Mouse (Mus musculus) limb, embryonic 15.5 days (tissue): ENCODE results near the gene Fancg. TPM values are rescaled to one million over a fixed set of nuclear protein-coding genes. Genes with fewer than 3 reads are reported as not detected.

ENCODE experiments used
- ATAC-seq: fragments of 200-750 bp; cut with Nextera tagmentation; 2 replicates; pipeline ENCODE4 v1.8.0; 2017; ENCODE audit warnings: low read depth, moderate TSS enrichment; ENCODE audit not compliant: insufficient number of reproducible peaks, low FRiP score, low TSS enrichment
- H3K27ac ChIP-seq: fragments of 300-500 bp; sonication (generic); 2 replicates; pipeline ENCODE4 v1.5.1; 2015; ENCODE audit warnings: moderate library complexity, mild to moderate bottlenecking, inconsistent platforms
- H3K27me3 ChIP-seq: fragments of 300-500 bp; sonication (generic); 2 replicates; pipeline ENCODE4 v1.6.1; 2015; ENCODE audit warnings: inconsistent platforms
- H3K36me3 ChIP-seq: fragments of 300-500 bp; sonication (generic); 2 replicates; pipeline ENCODE4 v1.6.1; 2015; ENCODE audit warnings: inconsistent platforms
- H3K4me1 ChIP-seq: fragments of 300-500 bp; sonication (generic); 2 replicates; pipeline ENCODE4 v1.6.1; 2015; ENCODE audit warnings: inconsistent platforms
- H3K4me2 ChIP-seq: fragments of 300-500 bp; sonication (generic); 2 replicates; pipeline ENCODE4 v1.6.1; 2015; ENCODE audit warnings: mild to moderate bottlenecking, inconsistent platforms
- H3K4me3 ChIP-seq: fragments of 300-500 bp; sonication (generic); 2 replicates; pipeline ENCODE4 v1.5.1; 2015; ENCODE audit warnings: mild to moderate bottlenecking, inconsistent platforms
- H3K9ac ChIP-seq: fragments of 300-500 bp; sonication (generic); 2 replicates; pipeline ENCODE4 v1.6.1; 2015; ENCODE audit warnings: inconsistent platforms
- H3K9me3 ChIP-seq: fragments of 300-500 bp; sonication (generic); 2 replicates; pipeline ENCODE4 v1.6.1; 2016; ENCODE audit warnings: inconsistent platforms
- WGBS: fragments of 180-500 bp; shearing (Covaris S2); methylation state at CpG from one replicate; pipeline ENCODE4 v1.1.7; 2015; 5-methylcytosine and 5-hydroxymethylcytosine counted together
- polyA plus RNA-seq: library from polyadenylated mRNA; unstranded; fragments of >200 nt; fragmentation: Nextera tagmentation; extraction: Ambion mirVana; gene quantifications from 2 replicates; pipeline ENCODE4 v1.2.1, GENCODE M21; 2015

The Fancg gene
- polyA plus RNA-seq, 1 experiment from 2014 or later = 26.1 TPM

DNA sequence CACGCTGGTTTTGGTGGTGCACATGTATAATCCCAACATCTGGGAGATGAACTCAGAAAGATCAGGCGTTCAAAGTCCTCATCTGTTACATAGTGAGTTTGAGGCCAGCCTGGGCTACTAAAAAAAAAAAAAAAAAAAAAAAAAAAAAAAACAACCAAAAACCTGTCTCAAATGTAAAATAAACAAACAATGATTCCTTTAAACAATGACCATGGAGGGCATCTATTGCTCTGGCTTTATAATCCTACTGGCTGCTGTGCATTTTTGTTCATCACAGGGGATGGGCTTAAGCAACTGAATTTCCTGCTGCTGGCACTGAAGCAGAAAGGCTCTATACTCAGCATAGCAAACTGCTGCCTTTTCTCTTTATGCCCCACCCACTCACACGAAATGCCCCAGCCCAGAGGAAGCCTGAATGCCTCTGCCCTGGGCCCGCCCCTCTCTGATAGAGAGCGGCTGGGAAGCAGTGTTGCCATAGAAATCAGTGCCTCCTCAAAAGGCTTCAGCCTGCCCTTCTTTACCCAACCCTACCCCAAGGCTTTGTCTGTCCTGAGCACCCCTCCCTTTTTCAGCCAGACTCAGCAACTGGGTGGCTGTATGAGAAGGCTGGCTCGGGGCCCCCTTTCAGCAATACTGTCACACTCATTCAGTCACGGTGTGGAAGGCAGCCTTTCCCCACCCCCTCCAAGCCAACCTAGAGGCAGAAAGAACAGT lies 33.5 kb upstream of the Fancg start:
- no peaks in the 10 kb centered on the region for H3K27me3 ChIP-seq
- H3K4me2 ChIP-seq = peak overlapping the region; percentile 30; the same call in 1 of the 2 replicates
- H3K9ac ChIP-seq = no peak overlapping the region
- H3K27ac ChIP-seq = peak overlapping the region; percentile 64
- 0 out of 2 replicates have a peak overlapping the region, but pooled peaks have one; percentile 3 for H3K4me3 ChIP-seq
- ATAC-seq = no peak
- H3K4me1 ChIP-seq = peaks cover 33% of the 10 kb centered on the region
- H3K36me3 ChIP-seq = no peaks in the 10 kb centered on the region
- 26% methylated on average over 7 of the region's 7 CpGs for WGBS
- H3K9me3 ChIP-seq = no peaks in the 10 kb centered on the region

DNA sequence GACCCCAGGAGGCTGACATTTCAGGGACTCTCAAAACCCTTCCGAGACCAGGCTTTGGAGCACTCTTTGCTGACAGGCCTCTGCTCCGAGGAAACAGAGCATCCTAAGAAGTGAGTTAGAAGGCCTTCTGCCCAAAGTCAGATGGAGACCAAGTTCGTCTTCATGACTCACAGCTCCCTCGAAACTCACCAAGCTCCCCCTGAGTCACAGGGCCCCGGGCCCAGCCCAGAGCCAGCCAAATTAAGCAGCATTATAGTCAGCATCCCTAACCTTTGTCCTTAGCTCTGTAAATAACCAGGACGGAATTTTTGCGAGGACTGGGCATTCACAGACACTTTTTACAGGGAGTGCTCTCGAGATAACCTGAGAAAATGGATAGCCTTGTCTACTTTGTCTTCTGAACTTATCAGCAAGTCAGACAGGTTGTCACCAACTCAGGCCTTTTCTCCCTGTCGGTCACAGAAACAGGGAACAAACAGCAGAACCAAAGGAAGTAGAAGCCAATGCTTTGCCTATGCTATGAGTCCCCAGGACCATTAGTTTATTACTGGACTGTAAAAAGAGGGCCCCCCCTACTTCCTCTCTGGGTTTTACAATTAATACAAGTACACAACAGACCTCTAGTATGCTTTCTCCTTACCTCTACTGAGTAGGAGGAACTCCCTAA lies 30.7 kb upstream of the Fancg start:
- ATAC-seq = no peak
- peaks cover 40% of the 10 kb centered on the region for H3K4me1 ChIP-seq
- H3K4me3 ChIP-seq = no peak overlapping the region
- H3K27me3 ChIP-seq = no peaks in the 10 kb centered on the region
- H3K4me2 ChIP-seq = no peak overlapping the region
- peaks cover 7% of the 10 kb centered on the region for H3K36me3 ChIP-seq
- H3K9ac ChIP-seq = no peak overlapping the region
- WGBS = 69% methylated on average over 9 of the region's 9 CpGs
- H3K9me3 ChIP-seq = no peaks in the 10 kb centered on the region
- peak overlapping the region; percentile 5; the same call in 1 of the 2 replicates for H3K27ac ChIP-seq

DNA sequence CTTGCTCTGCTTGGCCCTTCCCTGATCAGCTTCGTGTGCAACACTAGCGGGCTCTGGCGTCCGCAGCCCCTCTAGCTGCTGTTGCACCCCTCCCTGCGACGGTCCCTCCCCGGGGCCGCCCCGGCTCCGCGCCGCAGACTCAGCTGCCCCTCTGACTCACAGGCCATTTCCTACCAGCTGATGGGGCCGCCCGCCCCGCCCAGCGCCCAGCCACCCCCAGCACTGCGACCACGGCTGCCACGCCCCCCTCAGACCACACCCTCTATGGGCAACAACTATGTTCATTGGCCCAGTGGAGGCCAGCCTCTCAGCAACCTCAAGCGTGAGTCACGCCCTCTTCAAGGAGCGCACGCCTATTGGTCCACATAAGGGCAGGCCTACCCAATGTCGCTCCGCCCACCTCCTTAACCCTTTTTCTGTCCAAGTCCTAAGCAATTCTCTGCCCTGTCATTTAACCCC lies 29.8 kb upstream of the Fancg start:
- H3K4me2 ChIP-seq = peak overlapping the region; percentile 75
- no peaks in the 10 kb centered on the region for H3K27me3 ChIP-seq
- H3K27ac ChIP-seq = peak overlapping the region; percentile 88
- peak overlapping the region; percentile 71 for H3K4me3 ChIP-seq
- peaks cover 16% of the 10 kb centered on the region for H3K36me3 ChIP-seq
- peak overlapping the region; percentile 68 for H3K9ac ChIP-seq
- H3K9me3 ChIP-seq = no peaks in the 10 kb centered on the region
- peak; percentile 97 for ATAC-seq
- under 1% methylated on average over 25 of the region's 25 CpGs for WGBS
- peaks cover 37% of the 10 kb centered on the region for H3K4me1 ChIP-seq

DNA sequence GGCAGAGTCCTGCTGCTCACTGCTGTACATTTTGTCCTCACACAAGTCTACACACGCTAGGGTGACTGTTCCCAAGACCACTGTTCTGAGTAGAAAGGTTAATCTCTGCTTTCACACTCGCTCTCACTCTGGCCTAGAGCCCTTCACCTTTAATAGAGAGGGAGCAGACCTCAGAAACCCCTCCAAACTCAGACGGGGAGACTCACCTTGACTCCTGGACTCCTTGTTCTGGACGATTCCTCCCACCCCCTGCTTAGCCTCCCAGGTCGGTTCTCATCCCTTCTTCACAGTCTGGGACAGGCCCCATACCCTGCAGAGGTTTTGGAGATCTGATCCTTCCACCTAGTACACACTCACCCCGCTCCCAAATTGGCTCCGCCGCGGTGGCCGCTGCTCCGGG lies 29.3 kb upstream of the Fancg start:
- Histone ChIP-seq H3K36me3 (peaks cover 21% of the 10 kb centered on the region), H3K4me3 (peak overlapping the region; percentile 71), H3K4me1 (peaks cover 32% of the 10 kb centered on the region), H3K27me3 (no peaks in the 10 kb centered on the region), H3K9me3 (no peaks in the 10 kb centered on the region), H3K4me2 (peak overlapping the region; percentile 75), H3K9ac (peak overlapping the region; percentile 68), H3K27ac (peak overlapping the region; percentile 88)
- ATAC-seq = peak; percentile 8; the same call in 1 of the 2 replicates
- WGBS = 2% methylated on average over 11 of the region's 11 CpGs

DNA sequence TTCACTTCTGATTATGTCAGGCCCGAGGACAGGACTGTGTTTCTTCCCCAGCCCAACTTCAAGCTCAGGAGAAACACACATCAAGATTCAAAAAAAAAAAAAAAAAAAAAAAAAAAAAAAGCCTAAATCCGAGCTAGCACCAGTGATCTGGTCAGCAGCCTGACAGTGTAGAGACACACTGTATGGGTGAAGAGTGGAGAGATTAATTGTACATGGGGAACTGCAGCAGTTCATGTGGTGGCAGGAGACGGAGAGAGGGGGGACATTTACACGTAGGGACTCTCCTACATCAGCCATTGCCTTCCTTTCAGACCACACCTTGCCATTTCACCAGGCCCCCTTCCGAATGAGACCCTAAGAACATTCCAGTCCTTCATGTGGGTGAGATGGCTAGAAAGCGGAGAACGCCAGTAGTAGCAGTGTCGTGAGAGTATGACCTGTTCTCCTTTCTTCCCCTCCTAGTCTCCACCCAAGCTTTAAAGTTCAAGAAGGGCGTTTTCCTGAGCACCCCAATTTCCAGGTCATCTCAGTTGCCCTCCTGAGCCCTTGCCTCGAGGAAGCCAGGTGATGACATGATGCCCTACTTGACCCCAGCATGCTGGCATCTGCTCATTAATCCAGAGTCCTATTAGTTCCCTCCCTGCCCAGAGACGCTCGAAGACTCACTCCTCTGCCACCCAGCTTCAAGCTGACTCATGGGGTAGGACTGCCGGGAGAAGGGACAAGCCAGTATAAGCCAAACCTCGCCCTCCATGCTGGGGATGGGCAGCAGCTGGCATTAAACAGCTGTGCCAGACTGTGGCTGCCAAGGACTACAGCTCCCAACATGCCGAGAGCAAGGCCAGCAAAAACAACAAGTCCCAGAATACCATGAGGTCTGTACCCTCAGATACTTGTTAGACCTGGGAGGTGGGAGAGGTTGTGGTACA lies 28.5 kb upstream of the Fancg start:
- Histone ChIP-seq H3K36me3 (peaks cover 29% of the 10 kb centered on the region), H3K27me3 (no peaks in the 10 kb centered on the region), H3K27ac (peak overlapping the region; percentile 88), H3K4me2 (peak overlapping the region; percentile 75), H3K4me1 (peaks cover 24% of the 10 kb centered on the region), H3K9ac (peak overlapping the region; percentile 35; the same call in 1 of the 2 replicates), H3K4me3 (peak overlapping the region; percentile 71), H3K9me3 (no peaks in the 10 kb centered on the region)
- WGBS = 47% methylated on average over 15 of the region's 15 CpGs
- ATAC-seq = no peak

DNA sequence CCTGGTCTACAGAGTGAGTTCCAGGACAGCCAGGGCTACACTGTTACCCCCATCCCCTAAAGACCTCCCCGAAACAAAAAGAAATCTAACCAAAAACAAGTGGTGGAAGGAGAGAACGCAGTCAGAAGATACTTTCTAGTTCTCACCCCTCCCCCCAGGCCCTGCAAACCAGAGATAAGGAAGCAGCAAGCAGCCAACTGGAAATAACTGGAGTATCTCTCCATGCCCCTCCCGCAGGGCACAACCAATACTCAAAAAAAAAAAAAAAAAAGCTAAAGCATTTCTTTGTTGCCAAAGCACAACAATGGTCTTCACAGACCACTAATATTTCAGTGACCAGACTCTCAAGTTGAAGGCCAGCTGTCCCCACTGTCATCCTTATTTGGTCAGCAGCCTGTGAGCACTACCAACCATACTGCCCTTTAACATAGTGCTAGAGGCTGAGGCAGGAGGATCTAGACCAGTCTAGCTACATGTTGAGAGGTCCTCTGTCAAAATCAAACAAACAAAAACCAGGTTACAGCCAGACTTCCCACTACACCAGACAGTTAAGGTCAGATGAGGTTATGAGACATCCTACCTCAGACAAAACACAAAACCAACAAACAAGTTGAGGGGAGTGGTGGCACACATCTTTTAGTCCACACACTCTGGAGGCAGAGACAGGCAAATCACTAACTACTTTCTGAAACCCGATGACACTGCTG lies 27.7 kb upstream of the Fancg start:
- WGBS = 79% methylated on average over 4 of the region's 4 CpGs
- Histone ChIP-seq H3K9me3 (no peaks in the 10 kb centered on the region), H3K4me2 (no peak overlapping the region), H3K27ac (no peak overlapping the region), H3K4me3 (no peak overlapping the region), H3K27me3 (no peaks in the 10 kb centered on the region), H3K9ac (no peak overlapping the region), H3K36me3 (peaks cover 37% of the 10 kb centered on the region), H3K4me1 (peaks cover 23% of the 10 kb centered on the region)
- no peak for ATAC-seq

DNA sequence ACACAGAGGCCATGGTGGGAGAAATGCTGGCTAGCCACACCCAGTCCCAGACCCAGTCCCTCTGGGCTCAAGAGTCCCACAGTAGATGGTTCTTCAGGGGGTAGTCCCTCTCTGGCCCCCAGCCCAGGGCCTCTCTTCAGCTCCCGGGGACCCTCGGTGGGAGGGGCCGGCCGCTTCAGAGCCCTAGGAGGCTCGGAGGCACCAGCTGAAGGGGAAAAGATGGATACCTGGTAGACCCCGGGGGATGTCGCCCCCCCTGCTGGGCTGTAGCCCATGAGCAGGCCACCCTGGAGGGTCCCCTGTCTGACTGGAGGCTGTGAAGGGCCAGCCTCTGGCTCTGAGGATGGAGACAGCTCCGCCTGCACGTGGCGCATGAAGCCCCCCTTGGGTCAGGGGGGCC lies 26.1 kb upstream of the Fancg start:
- H3K27ac ChIP-seq = no peak overlapping the region
- H3K36me3 ChIP-seq = peaks cover 37% of the 10 kb centered on the region
- no peaks in the 10 kb centered on the region for H3K27me3 ChIP-seq
- no peak for ATAC-seq
- 81% methylated on average over 10 of the region's 10 CpGs for WGBS
- H3K9me3 ChIP-seq = no peaks in the 10 kb centered on the region
- H3K4me2 ChIP-seq = no peak overlapping the region
- peaks cover 28% of the 10 kb centered on the region for H3K4me1 ChIP-seq
- H3K9ac ChIP-seq = no peak overlapping the region
- no peak overlapping the region for H3K4me3 ChIP-seq

DNA sequence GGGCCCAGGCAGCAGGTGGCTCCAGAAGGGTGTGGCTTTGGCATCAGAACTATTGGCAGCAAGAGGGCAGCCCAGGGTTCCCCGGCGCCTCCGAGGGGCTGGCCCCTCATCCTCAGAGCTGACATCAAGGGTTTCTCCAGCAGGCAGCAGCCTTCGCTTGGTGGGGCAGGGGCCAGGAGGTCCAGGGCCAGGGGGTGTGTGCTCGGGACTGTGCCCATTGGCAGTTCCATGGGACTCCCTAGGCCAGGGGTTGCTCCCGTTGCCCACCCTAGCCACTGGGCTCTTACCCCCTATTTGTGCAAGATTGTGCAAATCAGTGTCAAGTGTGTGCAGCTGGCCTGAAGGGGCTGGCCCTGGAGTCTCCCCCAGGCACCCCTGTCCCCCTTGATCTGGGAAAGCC lies 25.5 kb upstream of the Fancg start:
- peaks cover 37% of the 10 kb centered on the region for H3K36me3 ChIP-seq
- peaks cover 28% of the 10 kb centered on the region for H3K4me1 ChIP-seq
- no peak overlapping the region for H3K27ac ChIP-seq
- H3K4me2 ChIP-seq = no peak overlapping the region
- ATAC-seq = no peak
- H3K9me3 ChIP-seq = no peaks in the 10 kb centered on the region
- no peak overlapping the region for H3K4me3 ChIP-seq
- H3K9ac ChIP-seq = no peak overlapping the region
- H3K27me3 ChIP-seq = no peaks in the 10 kb centered on the region
- 86% methylated on average over 6 of the region's 6 CpGs for WGBS

DNA sequence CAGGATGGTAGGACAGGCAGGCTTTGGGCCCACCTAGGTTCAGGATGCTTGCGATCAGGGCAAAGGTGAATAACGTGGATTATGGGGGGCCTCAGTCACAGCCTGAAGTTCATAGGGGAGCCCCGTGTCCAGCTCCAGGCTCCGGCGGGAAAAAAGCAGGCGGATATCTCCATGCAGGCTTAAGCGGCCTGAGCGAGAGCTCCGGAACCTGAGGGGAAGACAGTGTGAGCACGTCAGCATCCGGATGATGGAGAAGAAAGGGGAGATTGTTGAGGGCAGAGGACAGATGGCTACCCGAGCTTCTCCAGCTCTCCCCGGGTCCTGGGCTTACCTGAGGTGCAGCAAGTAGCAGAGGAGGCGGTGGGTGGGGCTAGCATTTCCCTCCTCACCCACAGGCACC lies 23.2 kb upstream of the Fancg start:
- H3K4me3 ChIP-seq = no peak overlapping the region
- 80% methylated on average over 14 of the region's 14 CpGs for WGBS
- no peaks in the 10 kb centered on the region for H3K27me3 ChIP-seq
- H3K4me2 ChIP-seq = no peak overlapping the region
- no peak overlapping the region for H3K27ac ChIP-seq
- H3K36me3 ChIP-seq = peaks cover 52% of the 10 kb centered on the region
- ATAC-seq = no peak
- H3K9me3 ChIP-seq = no peaks in the 10 kb centered on the region
- H3K9ac ChIP-seq = no peak overlapping the region
- H3K4me1 ChIP-seq = peaks cover 20% of the 10 kb centered on the region

DNA sequence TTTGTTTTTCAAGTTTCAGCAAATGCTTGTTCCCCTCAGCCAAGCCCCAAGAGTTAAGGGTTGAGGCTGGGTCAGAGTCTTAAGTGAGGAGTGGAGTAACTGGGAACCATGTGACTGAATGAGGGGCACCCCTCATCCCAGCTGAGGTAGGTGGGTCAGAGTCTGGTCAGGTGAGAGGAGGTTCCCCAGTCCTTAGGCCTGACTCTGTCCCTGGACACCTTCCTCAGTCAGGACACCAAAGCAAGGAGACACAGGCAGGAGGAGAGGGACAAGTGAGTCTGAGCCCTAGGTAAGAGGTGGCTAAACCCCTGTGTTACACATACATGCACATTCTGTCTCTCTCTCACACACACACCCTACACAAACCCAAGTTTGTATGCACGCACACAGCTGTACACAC lies 22.2 kb upstream of the Fancg start:
- no peak overlapping the region for H3K27ac ChIP-seq

More for the DNA sequence above, 22.2 kb upstream of the Fancg start:
- Histone ChIP-seq H3K9ac (no peak overlapping the region), H3K27me3 (no peaks in the 10 kb centered on the region), H3K36me3 (peaks cover 61% of the 10 kb centered on the region), H3K4me1 (peaks cover 15% of the 10 kb centered on the region), H3K4me3 (no peak overlapping the region), H3K4me2 (no peak overlapping the region), H3K9me3 (no peaks in the 10 kb centered on the region)
- ATAC-seq = no peak
- WGBS = 90% methylated on average over 1 of the region's 1 CpGs
